Mouse (Mus musculus) embryonic fibroblast, embryonic 13.5 days (primary cell): Measurements from ENCODE around the gene Gtse1.

Experiments
- CTCF ChIP-seq: IDR thresholded peaks from 2 replicates; pipeline ENCODE4 v1.5.1; 2011; ENCODE audit warnings: mild to moderate bottlenecking, control low read depth, low read length, moderate library complexity, borderline replicate concordance; ENCODE audit not compliant: insufficient read depth
- POLR2A ChIP-seq: IDR thresholded peaks from 2 replicates; pipeline ENCODE4 v1.6.1; 2011; ENCODE audit warnings: low read depth, mild to moderate bottlenecking, control low read depth, low read length, moderate library complexity

DNA sequence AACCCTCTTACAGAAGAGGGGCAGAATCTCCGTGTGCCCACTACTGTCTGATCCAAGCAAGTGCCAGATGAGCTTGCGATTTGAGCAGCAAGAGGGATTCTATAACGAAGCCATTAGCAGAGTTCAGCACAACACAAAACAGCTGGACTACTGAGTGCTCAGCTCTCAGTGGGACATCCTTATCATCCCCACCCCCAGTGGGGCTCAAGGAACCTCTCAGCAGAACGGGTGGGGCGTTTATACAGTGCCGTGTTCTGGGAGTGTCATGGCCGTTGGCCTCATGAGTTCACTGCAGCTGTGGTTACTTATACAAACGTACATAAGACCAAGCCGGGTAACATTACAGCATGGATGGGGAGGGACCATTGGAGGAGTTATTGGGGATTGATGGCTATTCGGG lies 46.1 kb upstream of the Gtse1 start:
- TF ChIP-seq CTCF (no peak), POLR2A (no peak)
